Mouse (Mus musculus) heart, embryonic 14.5 days (tissue): ENCODE results near the gene Gm44579. TPM values are rescaled to one million over a fixed set of nuclear protein-coding genes. Genes with fewer than 3 reads are reported as not detected.
A peak's percentile ranks its signal among the peaks of the same experiment; 100 is the strongest.

Source experiments
- ATAC-seq: fragments of 200-750 bp; cut with Nextera tagmentation; 2 replicates; pipeline ENCODE4 v1.8.0; 2017; ENCODE audit warnings: low read depth, moderate TSS enrichment; ENCODE audit not compliant: insufficient number of reproducible peaks, insufficient read depth, low FRiP score
- H3K27ac ChIP-seq, 2 experiments: fragments of 200-500 bp in 1 of 2; fragments of 300-500 bp in 1 of 2; sonication (generic) in 1 of 2; replicated peaks in 1 of 2; 2 replicates each; pipeline ENCODE4 v1.5.1; 2012 to 2014; ENCODE audit warnings: low read depth in 2 of 2, low read length in 2 of 2, control low read depth in 1 of 2, mild to moderate bottlenecking in 1 of 2, mixed read lengths in 1 of 2; ENCODE audit not compliant: control insufficient read depth in 1 of 2, insufficient read depth in 1 of 2
- H3K27me3 ChIP-seq: fragments of 300-500 bp; sonication (generic); 2 replicates; pipeline ENCODE4 v1.6.1; 2014; ENCODE audit warnings: mild to moderate bottlenecking, low read length, control low read depth; ENCODE audit not compliant: control insufficient read depth, insufficient read depth
- H3K36me3 ChIP-seq: fragments of 300-500 bp; sonication (generic); 2 replicates; pipeline ENCODE4 v1.6.1; 2014; ENCODE audit warnings: mild to moderate bottlenecking, control low read depth, low read length, mixed read lengths; ENCODE audit not compliant: control insufficient read depth, insufficient read depth
- H3K4me1 ChIP-seq, 2 experiments: fragments of 200-500 bp in 1 of 2; fragments of 300-500 bp in 1 of 2; sonication (generic) in 1 of 2; 2 replicates each; pipeline ENCODE4 v1.6.1; 2012 to 2014; ENCODE audit warnings: low read length in 2 of 2, control low read depth in 1 of 2, mixed read lengths in 1 of 2; ENCODE audit not compliant: control insufficient read depth in 2 of 2, insufficient read depth in 2 of 2
- H3K4me2 ChIP-seq: fragments of 300-500 bp; sonication (generic); 2 replicates; pipeline ENCODE4 v1.6.1; 2014; ENCODE audit warnings: mild to moderate bottlenecking, low read length
- H3K4me3 ChIP-seq, 2 experiments: fragments of 200-500 bp in 1 of 2; fragments of 300-500 bp in 1 of 2; sonication (generic) in 1 of 2; 2 replicates each; pipeline ENCODE4 v1.5.1; 2012 to 2014; ENCODE audit warnings: low read length in 2 of 2, mild to moderate bottlenecking in 2 of 2, control low read depth in 1 of 2, low read depth in 1 of 2, moderate library complexity in 1 of 2; ENCODE audit not compliant: control insufficient read depth in 1 of 2, insufficient read depth in 1 of 2
- H3K9ac ChIP-seq: fragments of 300-500 bp; sonication (generic); 2 replicates; pipeline ENCODE4 v1.6.1; 2014; ENCODE audit warnings: mild to moderate bottlenecking, low read length
- H3K9me3 ChIP-seq: fragments of 300-500 bp; sonication (generic); 2 replicates; pipeline ENCODE4 v1.6.1; 2016; ENCODE audit warnings: low read length, control low read depth; ENCODE audit not compliant: control insufficient read depth
- WGBS: fragments of 180-500 bp; shearing (Covaris S2); extraction: QIAGEN DNeasy Blood & Tissue Kit; methylation state at CpG from one replicate; pipeline ENCODE4 v1.1.7; 2014; 5-methylcytosine and 5-hydroxymethylcytosine counted together
- polyA plus RNA-seq: library from polyadenylated mRNA; unstranded; fragments of >200 nt; fragmentation: Nextera tagmentation; extraction: Ambion mirVana; gene quantifications from 2 replicates; pipeline ENCODE4 v1.2.1, GENCODE M21; 2014

Gm44579 gene
- polyA plus RNA-seq, 1 experiment from 2014 or later = not detected

- WGBS = 1% methylated on average over 69 of the region's 69 CpGs
These were observed 52.8 kb downstream of the Gm44579 start for GRCm38 (mm10) chr15:98167645-98168621.

DNA sequence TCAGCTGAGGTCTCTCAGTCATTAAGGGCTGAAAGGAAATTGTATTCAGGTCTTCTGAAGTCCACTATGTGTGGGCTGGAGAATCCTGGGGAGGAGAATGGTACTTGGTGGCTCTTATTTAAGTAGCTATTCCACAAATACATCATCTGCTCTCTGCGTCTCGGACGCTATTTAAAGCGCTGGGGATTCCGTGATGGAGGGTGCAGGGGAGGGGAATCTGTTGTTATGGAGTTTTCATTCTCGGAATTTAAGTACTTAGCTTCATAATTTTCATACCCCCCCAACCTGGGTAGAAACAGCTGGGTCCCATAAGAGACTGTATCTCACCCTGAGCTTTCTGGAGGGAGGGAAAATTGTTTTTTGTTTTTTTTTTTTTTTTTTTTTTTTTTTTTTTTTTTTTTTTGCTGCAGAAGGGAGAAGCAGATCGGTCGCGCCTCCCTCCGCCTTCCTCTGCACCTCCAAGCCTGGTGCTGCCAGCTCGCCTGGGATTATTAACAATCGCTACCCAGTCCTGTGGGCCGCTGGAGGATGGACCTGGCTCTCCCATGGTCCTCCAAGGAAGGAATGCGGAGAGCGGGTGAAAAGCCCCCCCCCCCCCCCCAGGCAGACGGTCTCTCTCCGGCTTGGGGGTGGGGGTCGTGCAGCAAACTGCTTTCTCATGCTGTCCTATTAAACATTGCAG lies 53.7 kb downstream of the Gm44579 start, which contains the start of gene Ccdc184:
Gene Ccdc184, plus strand, starts transcription at position 196 of the 682 bp plus-strand sequence.
- Histone ChIP-seq H3K4me3 (peak within 1 kb of the TSS; percentile 48 to 51), H3K27me3 (peaks cover 54% of the 10 kb centered on the region), H3K36me3 (no peaks in the 10 kb centered on the region), H3K4me2 (peak within 1 kb of the TSS; percentile 92), H3K9me3 (no peaks in the 10 kb centered on the region), H3K4me1 (peaks cover 4 to 14% of the 10 kb centered on the region in 2 experiments), H3K27ac (no peak within 1 kb of the TSS), H3K9ac (peak within 1 kb of the TSS; percentile 52)
- ATAC-seq = no peak
- WGBS = 4% methylated on average over 16 of the region's 18 CpGs

More at GRCm38 (mm10) chr15:98167645-98168621, 52.8 kb downstream of the Gm44579 start:
- H3K36me3 ChIP-seq = no peaks in the 10 kb centered on the region
- no peaks in the 10 kb centered on the region for H3K9me3 ChIP-seq
- H3K9ac ChIP-seq = peak overlapping the region; percentile 52
- peak overlapping the region; percentile 92 for H3K4me2 ChIP-seq
- ATAC-seq = peak; percentile 57; the same call in 1 of the 2 replicates
- peaks cover 0 to 7% of the 10 kb centered on the region in 2 experiments for H3K4me1 ChIP-seq
- H3K27ac ChIP-seq = no peak overlapping the region
- peaks cover 60% of the 10 kb centered on the region for H3K27me3 ChIP-seq
- peak overlapping the region; percentile 48 to 51 for H3K4me3 ChIP-seq

- Histone ChIP-seq H3K36me3 (no peaks in the 10 kb centered on the region), H3K4me3 (no peak within 1 kb of the TSS), H3K27ac (no peak within 1 kb of the TSS), H3K4me2 (no peak within 1 kb of the TSS), H3K9ac (no peak within 1 kb of the TSS), H3K4me1 (peaks cover 6 to 15% of the 10 kb centered on the region in 2 experiments), H3K27me3 (peaks cover 45% of the 10 kb centered on the region), H3K9me3 (no peaks in the 10 kb centered on the region)
- 68% methylated on average over 5 of the region's 5 CpGs for WGBS
- ATAC-seq = no peak
These were observed 55.3 kb downstream of the Gm44579 start, which contains the start of gene Asb8 for GRCm38 (mm10) chr15:98165525-98165924. Gene Asb8, minus strand, starts transcription at chr15:98165625.

DNA sequence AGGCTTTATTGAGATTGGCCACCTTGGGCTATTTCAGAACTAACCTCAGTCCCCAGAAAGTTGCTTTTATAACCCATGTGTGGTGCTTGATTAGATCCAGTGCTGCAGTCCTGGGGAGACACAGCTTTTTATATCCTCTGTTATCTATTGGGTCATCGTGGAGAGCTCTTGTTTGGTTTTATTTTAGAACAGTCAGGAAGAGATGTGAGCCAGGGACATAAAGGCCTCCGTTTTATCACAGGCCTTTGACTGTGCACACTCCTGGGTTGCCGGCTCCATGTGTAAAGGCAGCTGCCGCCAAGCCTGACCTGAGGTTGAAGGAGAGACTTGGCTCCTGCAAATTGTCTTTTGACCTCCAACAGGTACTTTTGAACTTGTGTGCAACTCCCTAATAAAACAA lies 58.2 kb downstream of the Gm44579 start:
- no peak overlapping the region for H3K9ac ChIP-seq
- H3K4me1 ChIP-seq = peaks cover 6 to 15% of the 10 kb centered on the region in 2 experiments
- no peak overlapping the region for H3K4me2 ChIP-seq
- peaks cover 18% of the 10 kb centered on the region for H3K27me3 ChIP-seq
- no peaks in the 10 kb centered on the region for H3K36me3 ChIP-seq
- H3K27ac ChIP-seq = peak overlapping the region; percentile 52 to 64; a peak in 3 of 4 replicates
- ATAC-seq = no peak
- H3K4me3 ChIP-seq = no peak overlapping the region
- no peaks in the 10 kb centered on the region for H3K9me3 ChIP-seq
- WGBS = 14% methylated on average over 4 of the region's 4 CpGs

- H3K4me2 ChIP-seq = no peak overlapping the region
- H3K27ac ChIP-seq = no peak overlapping the region
- H3K9ac ChIP-seq = no peak overlapping the region
- H3K36me3 ChIP-seq = no peaks in the 10 kb centered on the region
- H3K27me3 ChIP-seq = peaks cover 9% of the 10 kb centered on the region
- H3K9me3 ChIP-seq = no peaks in the 10 kb centered on the region
- no peak for ATAC-seq
- 68% methylated on average over 19 of the region's 19 CpGs for WGBS
- peaks cover 6 to 8% of the 10 kb centered on the region in 2 experiments for H3K4me1 ChIP-seq
- no peak overlapping the region for H3K4me3 ChIP-seq
These were observed 59.6 kb downstream of the Gm44579 start for GRCm38 (mm10) chr15:98161026-98161805.

GRCm38 (mm10) chr15:98157253-98157652 lies 63.5 kb downstream of the Gm44579 start:
- H3K27me3 ChIP-seq = no peaks in the 10 kb centered on the region
- peaks cover 3% of the 10 kb centered on the region in 2 experiments; a peak in 3 of 4 replicates for H3K4me1 ChIP-seq
- no peaks in the 10 kb centered on the region for H3K9me3 ChIP-seq
- no peak overlapping the region for H3K9ac ChIP-seq
- 46% methylated on average over 1 of the region's 1 CpGs for WGBS
- H3K4me2 ChIP-seq = no peak overlapping the region
- no peaks in the 10 kb centered on the region for H3K36me3 ChIP-seq
- H3K27ac ChIP-seq = no peak overlapping the region
- H3K4me3 ChIP-seq = no peak overlapping the region
- no peak for ATAC-seq

GRCm38 (mm10) chr15:98155944-98156343 lies 64.8 kb downstream of the Gm44579 start:
- H3K4me3 ChIP-seq = no peak overlapping the region
- H3K9ac ChIP-seq = no peak overlapping the region
- H3K4me1 ChIP-seq = no peaks in the 10 kb centered on the region; a peak in 1 of 4 replicates
- H3K9me3 ChIP-seq = no peaks in the 10 kb centered on the region
- WGBS = 55% methylated on average over 4 of the region's 4 CpGs
- no peaks in the 10 kb centered on the region for H3K36me3 ChIP-seq
- H3K4me2 ChIP-seq = no peak overlapping the region
- no peak for ATAC-seq
- no peak overlapping the region for H3K27ac ChIP-seq
- H3K27me3 ChIP-seq = no peaks in the 10 kb centered on the region
